Mouse (Mus musculus) midbrain, embryonic 13.5 days (tissue): ENCODE measurements around the gene Cela1. TPM values are rescaled to one million over a fixed set of nuclear protein-coding genes. Genes with fewer than 3 reads are reported as not detected.

Experiments
- ATAC-seq: fragments of 200-750 bp; cut with Nextera tagmentation; 2 replicates; pipeline ENCODE4 v1.8.0; 2017; ENCODE audit warnings: mild to moderate bottlenecking, moderate TSS enrichment, moderate library complexity
- H3K27ac ChIP-seq: fragments of 300-500 bp; sonication (generic); 2 replicates; pipeline ENCODE4 v1.5.1; 2015; ENCODE audit warnings: inconsistent platforms, mild to moderate bottlenecking, moderate library complexity
- H3K27me3 ChIP-seq: fragments of 300-500 bp; sonication (generic); 2 replicates; pipeline ENCODE4 v1.6.1; 2015; ENCODE audit warnings: mild to moderate bottlenecking, inconsistent platforms
- H3K36me3 ChIP-seq: fragments of 300-500 bp; sonication (generic); 2 replicates; pipeline ENCODE4 v1.6.1; 2015; ENCODE audit warnings: mild to moderate bottlenecking, inconsistent platforms
- H3K4me1 ChIP-seq: fragments of 300-500 bp; sonication (generic); replicated peaks from 2 replicates; pipeline ENCODE4 v1.6.1; 2015; ENCODE audit warnings: inconsistent platforms
- H3K4me2 ChIP-seq: fragments of 300-500 bp; sonication (generic); replicated peaks from 2 replicates; pipeline ENCODE4 v1.6.1; 2015; ENCODE audit warnings: moderate library complexity, mild to moderate bottlenecking, inconsistent platforms
- H3K4me3 ChIP-seq: fragments of 300-500 bp; sonication (generic); replicated peaks from 2 replicates; pipeline ENCODE4 v1.5.1; 2015; ENCODE audit warnings: mild to moderate bottlenecking, inconsistent platforms
- H3K9ac ChIP-seq: fragments of 300-500 bp; sonication (generic); replicated peaks from 2 replicates; pipeline ENCODE4 v1.6.1; 2015; ENCODE audit warnings: mild to moderate bottlenecking, inconsistent platforms
- H3K9me3 ChIP-seq: fragments of 300-500 bp; sonication (generic); 2 replicates; pipeline ENCODE4 v1.6.1; 2016; ENCODE audit warnings: mild to moderate bottlenecking, inconsistent platforms
- WGBS: fragments of 180-500 bp; shearing (Covaris S2); methylation state at CpG from one replicate; pipeline ENCODE4 v1.1.7; 2015; 5-methylcytosine and 5-hydroxymethylcytosine counted together
- polyA plus RNA-seq: library from polyadenylated mRNA; unstranded; fragments of >200 nt; fragmentation: Nextera tagmentation; extraction: Ambion mirVana; gene quantifications from 2 replicates; pipeline ENCODE4 v1.2.1, GENCODE M21; 2015

Cela1 gene
- polyA plus RNA-seq, 1 experiment from 2014 or later = 1.1 TPM

GRCm38 (mm10) chr15:100701856-100702255, 14.1 kb upstream of the Cela1 start:
- ATAC-seq = no peak
- H3K4me3 ChIP-seq = no peak overlapping the region
- no peak overlapping the region for H3K27ac ChIP-seq
- peaks cover 6% of the 10 kb centered on the region; the same call in 1 of the 2 replicates for H3K4me1 ChIP-seq
- no peak overlapping the region for H3K4me2 ChIP-seq
- H3K9me3 ChIP-seq = no peaks in the 10 kb centered on the region
- 81% methylated on average over 6 of the region's 6 CpGs for WGBS
- H3K27me3 ChIP-seq = peaks cover 3% of the 10 kb centered on the region; the same call in 1 of the 2 replicates
- no peak overlapping the region for H3K9ac ChIP-seq
- H3K36me3 ChIP-seq = no peaks in the 10 kb centered on the region

- no peak overlapping the region for H3K27ac ChIP-seq
- H3K27me3 ChIP-seq = peaks cover 3% of the 10 kb centered on the region; the same call in 1 of the 2 replicates
- H3K4me3 ChIP-seq = no peak overlapping the region
- H3K4me1 ChIP-seq = peaks cover 6% of the 10 kb centered on the region; the same call in 1 of the 2 replicates
- no peak overlapping the region for H3K4me2 ChIP-seq
- no peak overlapping the region for H3K9ac ChIP-seq
- no peaks in the 10 kb centered on the region for H3K36me3 ChIP-seq
- H3K9me3 ChIP-seq = no peaks in the 10 kb centered on the region
- no peak for ATAC-seq
- 76% methylated on average over 10 of the region's 10 CpGs for WGBS
Measured at GRCm38 (mm10) chr15:100701108-100701507, 13.4 kb upstream of the Cela1 start.

GRCm38 (mm10) chr15:100700424-100700823, 12.7 kb upstream of the Cela1 start:
- Histone ChIP-seq H3K4me3 (no peak overlapping the region), H3K27ac (no peak overlapping the region), H3K36me3 (no peaks in the 10 kb centered on the region), H3K27me3 (peaks cover 3% of the 10 kb centered on the region; the same call in 1 of the 2 replicates), H3K9me3 (no peaks in the 10 kb centered on the region), H3K4me1 (peaks cover 6% of the 10 kb centered on the region; the same call in 1 of the 2 replicates), H3K4me2 (no peak overlapping the region), H3K9ac (no peak overlapping the region)
- ATAC-seq = no peak
- WGBS = 83% methylated on average over 5 of the region's 5 CpGs

GRCm38 (mm10) chr15:100699386-100699785, 11.7 kb upstream of the Cela1 start:
- no peak for ATAC-seq
- H3K4me2 ChIP-seq = no peak overlapping the region
- H3K4me1 ChIP-seq = peaks cover 6% of the 10 kb centered on the region; the same call in 1 of the 2 replicates
- no peak overlapping the region for H3K4me3 ChIP-seq
- H3K36me3 ChIP-seq = no peaks in the 10 kb centered on the region
- H3K9ac ChIP-seq = no peak overlapping the region
- no peaks in the 10 kb centered on the region for H3K9me3 ChIP-seq
- peaks cover 2% of the 10 kb centered on the region; the same call in 1 of the 2 replicates for H3K27me3 ChIP-seq
- H3K27ac ChIP-seq = no peak overlapping the region
- WGBS = 79% methylated on average over 6 of the region's 6 CpGs

- H3K9ac ChIP-seq = no peak overlapping the region
- 89% methylated on average over 10 of the region's 10 CpGs for WGBS
Measured at GRCm38 (mm10) chr15:100698078-100698477, 10.4 kb upstream of the Cela1 start.

GRCm38 (mm10) chr15:100694406-100694805, 6.7 kb upstream of the Cela1 start:
- no peaks in the 10 kb centered on the region for H3K36me3 ChIP-seq
- H3K9me3 ChIP-seq = peaks cover 9% of the 10 kb centered on the region; the same call in 1 of the 2 replicates
- no peak for ATAC-seq
- WGBS = 91% methylated on average over 9 of the region's 9 CpGs
- H3K27ac ChIP-seq = no peak overlapping the region
- H3K9ac ChIP-seq = no peak overlapping the region
- H3K4me2 ChIP-seq = no peak overlapping the region
- H3K4me1 ChIP-seq = no peaks in the 10 kb centered on the region
- no peaks in the 10 kb centered on the region for H3K27me3 ChIP-seq
- no peak overlapping the region for H3K4me3 ChIP-seq

More at GRCm38 (mm10) chr15:100698078-100698477, 10.4 kb upstream of the Cela1 start:
- no peaks in the 10 kb centered on the region for H3K36me3 ChIP-seq
- no peak overlapping the region for H3K4me3 ChIP-seq
- no peaks in the 10 kb centered on the region for H3K9me3 ChIP-seq
- ATAC-seq = no peak
- H3K4me1 ChIP-seq = no peaks in the 10 kb centered on the region
- no peak overlapping the region for H3K27ac ChIP-seq
- H3K27me3 ChIP-seq = no peaks in the 10 kb centered on the region
- no peak overlapping the region for H3K4me2 ChIP-seq

- no peak overlapping the region for H3K4me3 ChIP-seq
- no peak overlapping the region for H3K9ac ChIP-seq
- H3K4me2 ChIP-seq = no peak overlapping the region
- H3K36me3 ChIP-seq = no peaks in the 10 kb centered on the region
- no peak for ATAC-seq
- no peaks in the 10 kb centered on the region for H3K4me1 ChIP-seq
- no peak overlapping the region for H3K27ac ChIP-seq
- 74% methylated on average over 3 of the region's 3 CpGs for WGBS
- no peaks in the 10 kb centered on the region for H3K27me3 ChIP-seq
- peaks cover 9% of the 10 kb centered on the region; the same call in 1 of the 2 replicates for H3K9me3 ChIP-seq
Measured at GRCm38 (mm10) chr15:100691990-100692389, 4.3 kb upstream of the Cela1 start.

GRCm38 (mm10) chr15:100686989-100687388, 732 bp downstream of the Cela1 start:
- Histone ChIP-seq H3K4me1 (no peaks in the 10 kb centered on the region), H3K4me2 (no peak overlapping the region), H3K27me3 (no peaks in the 10 kb centered on the region), H3K4me3 (no peak overlapping the region), H3K36me3 (no peaks in the 10 kb centered on the region), H3K9ac (no peak overlapping the region), H3K27ac (no peak overlapping the region), H3K9me3 (peaks cover 9% of the 10 kb centered on the region; the same call in 1 of the 2 replicates)
- 65% methylated on average over 12 of the region's 12 CpGs for WGBS
- ATAC-seq = no peak

GRCm38 (mm10) chr15:100686434-100686833, 1.3 kb downstream of the Cela1 start:
- no peak overlapping the region for H3K27ac ChIP-seq
- ATAC-seq = no peak
- no peak overlapping the region for H3K4me2 ChIP-seq
- peaks cover 9% of the 10 kb centered on the region; the same call in 1 of the 2 replicates for H3K9me3 ChIP-seq
- H3K9ac ChIP-seq = no peak overlapping the region
- H3K36me3 ChIP-seq = no peaks in the 10 kb centered on the region
- WGBS = 84% methylated on average over 6 of the region's 6 CpGs
- H3K27me3 ChIP-seq = no peaks in the 10 kb centered on the region
- H3K4me1 ChIP-seq = no peaks in the 10 kb centered on the region
- no peak overlapping the region for H3K4me3 ChIP-seq

- no peaks in the 10 kb centered on the region for H3K36me3 ChIP-seq
- no peak overlapping the region for H3K27ac ChIP-seq
- no peak overlapping the region for H3K9ac ChIP-seq
- WGBS = 90% methylated on average over 8 of the region's 8 CpGs
- peaks cover 9% of the 10 kb centered on the region; the same call in 1 of the 2 replicates for H3K9me3 ChIP-seq
- H3K27me3 ChIP-seq = no peaks in the 10 kb centered on the region
- no peak overlapping the region for H3K4me2 ChIP-seq
- no peak overlapping the region for H3K4me3 ChIP-seq
- no peaks in the 10 kb centered on the region for H3K4me1 ChIP-seq
- ATAC-seq = no peak
Measured at GRCm38 (mm10) chr15:100685849-100686248, 1.9 kb downstream of the Cela1 start.

- WGBS = 27% methylated on average over 13 of the region's 13 CpGs
- Histone ChIP-seq H3K4me1 (no peaks in the 10 kb centered on the region), H3K27ac (no peak overlapping the region), H3K4me3 (no peak overlapping the region), H3K27me3 (no peaks in the 10 kb centered on the region), H3K36me3 (no peaks in the 10 kb centered on the region), H3K9me3 (peaks cover 3% of the 10 kb centered on the region; the same call in 1 of the 2 replicates), H3K4me2 (no peak overlapping the region), H3K9ac (no peak overlapping the region)
- ATAC-seq = no peak
Measured at GRCm38 (mm10) chr15:100685255-100685654, 2.5 kb downstream of the Cela1 start.

- H3K4me1 ChIP-seq = no peaks in the 10 kb centered on the region
- no peaks in the 10 kb centered on the region for H3K36me3 ChIP-seq
- no peak overlapping the region for H3K4me2 ChIP-seq
- no peaks in the 10 kb centered on the region for H3K9me3 ChIP-seq
- no peak overlapping the region for H3K9ac ChIP-seq
- whole genome bisulfite sequencing = 75% methylated on average over 10 of the region's 10 CpGs
- no peak overlapping the region for H3K27ac ChIP-seq
- no peaks in the 10 kb centered on the region for H3K27me3 ChIP-seq
- ATAC-seq = no peak
- H3K4me3 ChIP-seq = no peak overlapping the region
Measured at GRCm38 (mm10) chr15:100684450-100684849, 3.3 kb downstream of the Cela1 start.

GRCm38 (mm10) chr15:100683041-100683440, 4.7 kb downstream of the Cela1 start:
- Histone ChIP-seq H3K9ac (no peak overlapping the region), H3K36me3 (no peaks in the 10 kb centered on the region), H3K4me2 (no peak overlapping the region), H3K27ac (no peak overlapping the region), H3K4me3 (no peak overlapping the region), H3K4me1 (no peaks in the 10 kb centered on the region), H3K9me3 (no peaks in the 10 kb centered on the region), H3K27me3 (no peaks in the 10 kb centered on the region)
- ATAC-seq = 0 out of 2 replicates have a peak, but pooled peaks have one; percentile 48
- WGBS = 46% methylated on average over 2 of the region's 2 CpGs
